Mouse (Mus musculus) limb, embryonic 13.5 days (tissue): Measurements from ENCODE around the gene Lbp. TPM values are rescaled to one million over a fixed set of nuclear protein-coding genes. Genes with fewer than 3 reads are reported as not detected.

Experiments used
- ATAC-seq: fragments of 200-750 bp; cut with Nextera tagmentation; 2 replicates; pipeline ENCODE4 v1.8.0; 2017; ENCODE audit warnings: low read depth, moderate number of reproducible peaks, moderate TSS enrichment; ENCODE audit not compliant: low FRiP score
- H3K27ac ChIP-seq: fragments of 300-500 bp; sonication (generic); 2 replicates; pipeline ENCODE4 v1.5.1; 2015; ENCODE audit warnings: inconsistent platforms, mild to moderate bottlenecking, moderate library complexity
- H3K27me3 ChIP-seq: fragments of 300-500 bp; sonication (generic); 2 replicates; pipeline ENCODE4 v1.6.1; 2015; ENCODE audit warnings: mild to moderate bottlenecking, inconsistent platforms
- H3K36me3 ChIP-seq: fragments of 300-500 bp; sonication (generic); 2 replicates; pipeline ENCODE4 v1.6.1; 2015; ENCODE audit warnings: inconsistent platforms, mild to moderate bottlenecking, moderate library complexity
- H3K4me1 ChIP-seq: fragments of 300-500 bp; sonication (generic); 2 replicates; pipeline ENCODE4 v1.6.1; 2015; ENCODE audit warnings: inconsistent platforms
- H3K4me2 ChIP-seq: fragments of 300-500 bp; sonication (generic); replicated peaks from 2 replicates; pipeline ENCODE4 v1.6.1; 2015; ENCODE audit warnings: inconsistent platforms, mild to moderate bottlenecking, moderate library complexity
- H3K4me3 ChIP-seq: fragments of 300-500 bp; sonication (generic); 2 replicates; pipeline ENCODE4 v1.5.1; 2015; ENCODE audit warnings: moderate library complexity, mild to moderate bottlenecking, inconsistent platforms
- H3K9ac ChIP-seq: fragments of 300-500 bp; sonication (generic); 2 replicates; pipeline ENCODE4 v1.6.1; 2015; ENCODE audit warnings: mild to moderate bottlenecking, inconsistent platforms
- H3K9me3 ChIP-seq: fragments of 300-500 bp; sonication (generic); 2 replicates; pipeline ENCODE4 v1.6.1; 2016; ENCODE audit warnings: inconsistent platforms
- WGBS: fragments of 180-500 bp; shearing (Covaris S2); methylation state at CpG from one replicate; pipeline ENCODE4 v1.1.7; 2015; 5-methylcytosine and 5-hydroxymethylcytosine counted together
- polyA plus RNA-seq: library from polyadenylated mRNA; unstranded; fragments of >200 nt; fragmentation: Nextera tagmentation; extraction: Ambion mirVana; gene quantifications from 2 replicates; pipeline ENCODE4 v1.2.1, GENCODE M21; 2015

Gene Lbp
- polyA plus RNA-seq, 1 experiment from 2014 or later = 3.9 TPM

- ATAC-seq = peak; percentile 61; the same call in 1 of the 2 replicates
- H3K4me1 ChIP-seq = no peaks in the 10 kb centered on the region
- H3K27me3 ChIP-seq = 0 out of 2 replicates have a peak, but pooled peaks cover 3% of the 10 kb centered on the region
- H3K4me2 ChIP-seq = no peak overlapping the region
- no peak overlapping the region for H3K4me3 ChIP-seq
- H3K9ac ChIP-seq = no peak overlapping the region
- H3K9me3 ChIP-seq = no peaks in the 10 kb centered on the region
- H3K36me3 ChIP-seq = peaks cover 12% of the 10 kb centered on the region
- WGBS = 4% methylated on average over 6 of the region's 6 CpGs
- H3K27ac ChIP-seq = no peak overlapping the region
These were observed 41.6 kb downstream of the Lbp start for GRCm38 (mm10) chr2:158347868-158348267.

DNA sequence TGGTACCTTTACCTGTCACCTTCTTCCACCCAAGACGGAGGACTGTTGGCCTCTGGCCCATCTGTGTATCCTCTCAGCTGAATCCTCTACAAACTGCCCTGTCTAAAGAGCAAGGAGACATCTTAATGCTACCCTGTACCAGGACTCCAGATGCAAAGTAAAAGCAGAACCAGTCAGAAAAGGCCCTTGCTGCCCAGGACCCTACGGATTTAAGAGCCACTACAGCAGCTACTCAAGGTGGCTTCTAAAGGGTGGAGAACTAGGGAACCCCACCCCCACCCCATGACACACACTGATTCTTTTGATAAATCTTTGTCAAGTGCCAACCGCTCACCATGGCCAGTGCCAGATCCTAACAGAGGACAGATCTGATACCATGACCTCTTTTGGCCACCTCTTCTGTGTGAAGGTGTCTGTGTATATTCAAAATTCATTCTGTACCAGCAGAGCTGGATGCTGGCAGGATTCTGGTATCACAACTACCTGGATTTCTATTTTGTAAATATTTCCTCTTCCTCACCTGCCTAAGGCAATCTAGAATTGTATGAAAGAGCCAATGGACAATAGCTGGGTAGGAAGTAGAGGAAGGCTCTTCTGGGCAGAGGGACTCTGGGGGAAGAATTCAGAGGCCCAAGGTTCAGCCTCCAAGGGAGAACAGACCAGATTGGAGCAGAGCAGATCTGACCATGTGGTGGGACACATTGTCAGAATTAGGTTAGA is 46.7 kb downstream of the Lbp start:
- Histone ChIP-seq H3K4me1 (no peaks in the 10 kb centered on the region), H3K9me3 (no peaks in the 10 kb centered on the region), H3K4me3 (no peak overlapping the region), H3K27me3 (no peaks in the 10 kb centered on the region), H3K27ac (no peak overlapping the region), H3K36me3 (peaks cover 60% of the 10 kb centered on the region), H3K4me2 (no peak overlapping the region), H3K9ac (no peak overlapping the region)
- 82% methylated on average over 3 of the region's 3 CpGs for WGBS
- ATAC-seq = no peak

DNA sequence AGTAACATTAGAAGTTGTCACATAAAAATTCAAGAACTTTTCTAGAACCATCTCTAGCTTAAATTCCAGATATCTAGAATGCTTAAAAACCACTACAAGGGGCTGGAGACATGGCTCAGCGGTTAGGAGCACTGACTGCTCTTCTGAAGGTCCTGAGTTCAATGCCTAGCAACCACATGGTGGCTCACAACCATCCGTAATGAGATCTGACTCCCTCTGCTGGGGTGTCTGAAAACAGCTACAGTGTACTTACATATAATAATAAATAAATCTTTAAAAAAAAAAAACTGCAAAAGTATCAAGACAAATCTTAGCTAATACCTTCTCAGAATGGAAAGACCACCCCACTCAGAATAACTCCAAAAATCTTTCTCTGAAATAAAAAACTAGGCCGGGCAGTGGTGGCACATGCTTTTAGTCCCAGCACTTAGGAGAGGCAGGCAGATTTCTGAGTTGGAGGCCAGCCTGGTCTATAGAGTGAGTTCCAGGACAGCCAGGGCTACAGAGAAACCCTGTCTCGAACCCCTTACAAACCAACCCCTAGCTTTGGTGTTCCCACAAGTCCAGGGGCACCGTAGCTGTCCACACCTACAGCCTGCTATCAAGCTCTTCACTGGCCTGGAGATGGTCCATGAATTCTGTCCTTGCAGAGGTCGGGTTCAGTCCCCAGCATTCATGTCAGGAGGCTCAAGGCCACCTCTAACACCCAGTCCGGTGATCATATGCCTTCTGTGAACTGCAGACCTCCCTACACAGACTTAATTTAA is 48.2 kb downstream of the Lbp start:
- no peak overlapping the region for H3K27ac ChIP-seq
- H3K4me3 ChIP-seq = no peak overlapping the region
- H3K27me3 ChIP-seq = no peaks in the 10 kb centered on the region
- peaks cover 76% of the 10 kb centered on the region for H3K36me3 ChIP-seq
- no peaks in the 10 kb centered on the region for H3K9me3 ChIP-seq
- no peak overlapping the region for H3K4me2 ChIP-seq
- H3K9ac ChIP-seq = no peak overlapping the region
- 82% methylated on average over 7 of the region's 7 CpGs for WGBS
- no peak for ATAC-seq
- H3K4me1 ChIP-seq = peaks cover 11% of the 10 kb centered on the region

DNA sequence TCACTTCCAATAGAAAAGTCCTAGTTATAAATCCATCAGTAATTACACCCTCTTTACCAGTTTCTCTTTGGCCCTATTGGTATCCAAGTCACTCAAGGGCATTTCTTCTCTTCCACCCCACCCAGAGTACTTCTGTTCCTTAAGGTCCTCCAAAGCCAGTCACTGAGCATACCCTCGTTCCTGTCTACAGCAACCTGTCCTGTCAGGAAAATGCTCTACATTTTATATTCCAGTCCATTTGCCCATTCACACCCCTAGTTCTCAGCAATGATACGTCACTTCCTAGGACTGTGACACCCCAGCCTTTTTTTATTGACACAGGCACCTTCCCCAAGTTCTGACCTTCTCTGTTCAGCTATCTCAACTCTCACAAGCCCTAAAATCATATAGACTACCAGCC is 48.9 kb downstream of the Lbp start:
- WGBS = 76% methylated on average over 2 of the region's 2 CpGs
- H3K4me2 ChIP-seq = no peak overlapping the region

GRCm38 (mm10) chr2:158356121-158356520 is 49.8 kb downstream of the Lbp start:
- peaks cover 21% of the 10 kb centered on the region for H3K4me1 ChIP-seq
- no peak for ATAC-seq
- no peak overlapping the region for H3K4me3 ChIP-seq
- H3K27me3 ChIP-seq = no peaks in the 10 kb centered on the region
- peaks cover 85% of the 10 kb centered on the region for H3K36me3 ChIP-seq
- H3K4me2 ChIP-seq = no peak overlapping the region
- 90% methylated on average over 5 of the region's 5 CpGs for WGBS
- H3K9ac ChIP-seq = no peak overlapping the region
- H3K9me3 ChIP-seq = no peaks in the 10 kb centered on the region
- H3K27ac ChIP-seq = no peak overlapping the region

More for the DNA sequence above, 48.9 kb downstream of the Lbp start:
- peaks cover 18% of the 10 kb centered on the region for H3K4me1 ChIP-seq
- no peak overlapping the region for H3K9ac ChIP-seq
- H3K9me3 ChIP-seq = no peaks in the 10 kb centered on the region
- ATAC-seq = no peak
- no peak overlapping the region for H3K27ac ChIP-seq
- H3K4me3 ChIP-seq = no peak overlapping the region
- no peaks in the 10 kb centered on the region for H3K27me3 ChIP-seq
- H3K36me3 ChIP-seq = peaks cover 83% of the 10 kb centered on the region

DNA sequence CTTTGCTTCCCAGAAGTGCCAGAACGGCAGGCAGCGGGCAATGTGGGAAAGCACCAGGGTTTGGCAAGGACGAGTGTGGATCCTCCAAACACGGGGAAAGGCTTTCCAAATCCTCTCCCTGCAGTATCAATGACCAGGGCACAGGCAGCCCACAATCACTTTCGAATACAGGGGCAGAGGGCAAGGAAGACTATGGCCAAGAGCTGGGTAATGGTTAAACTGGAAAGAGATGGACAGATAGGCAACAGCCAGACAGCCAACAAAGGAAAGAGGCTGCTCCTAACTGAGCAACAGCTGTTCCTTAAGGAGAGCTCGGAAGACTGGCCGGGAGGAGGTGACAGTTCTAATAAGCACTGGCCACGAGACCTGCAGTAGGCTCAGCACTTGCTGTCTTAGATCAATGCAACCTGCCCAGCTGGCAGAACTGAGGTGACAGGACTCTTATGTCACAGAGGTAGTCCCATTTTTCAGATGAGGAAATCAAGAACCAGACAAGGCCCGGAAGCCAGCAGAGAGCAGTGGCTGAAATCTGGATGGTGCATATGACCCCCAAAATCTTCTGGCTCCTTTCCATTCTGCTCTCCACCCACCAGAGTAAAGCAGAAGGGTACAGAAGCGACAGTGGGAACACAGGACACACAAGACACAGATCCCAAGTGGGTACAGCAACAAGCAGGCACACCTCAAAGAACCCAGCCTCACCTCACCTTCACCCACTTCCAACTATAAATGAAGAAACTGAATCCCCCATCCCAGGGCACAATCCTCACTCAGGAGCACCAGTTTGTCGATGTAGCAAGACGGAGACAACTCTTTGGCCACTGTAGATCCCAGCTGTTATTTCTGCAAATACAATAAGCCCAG is 53.7 kb downstream of the Lbp start:
- Histone ChIP-seq H3K9ac (peak overlapping the region; percentile 95), H3K9me3 (no peaks in the 10 kb centered on the region), H3K4me2 (peak overlapping the region; percentile 86), H3K27me3 (no peaks in the 10 kb centered on the region), H3K4me3 (peak overlapping the region; percentile 85), H3K36me3 (peaks cover 55% of the 10 kb centered on the region), H3K27ac (no peak overlapping the region), H3K4me1 (peaks cover 21% of the 10 kb centered on the region)
- 65% methylated on average over 12 of the region's 12 CpGs for WGBS
- no peak for ATAC-seq

DNA sequence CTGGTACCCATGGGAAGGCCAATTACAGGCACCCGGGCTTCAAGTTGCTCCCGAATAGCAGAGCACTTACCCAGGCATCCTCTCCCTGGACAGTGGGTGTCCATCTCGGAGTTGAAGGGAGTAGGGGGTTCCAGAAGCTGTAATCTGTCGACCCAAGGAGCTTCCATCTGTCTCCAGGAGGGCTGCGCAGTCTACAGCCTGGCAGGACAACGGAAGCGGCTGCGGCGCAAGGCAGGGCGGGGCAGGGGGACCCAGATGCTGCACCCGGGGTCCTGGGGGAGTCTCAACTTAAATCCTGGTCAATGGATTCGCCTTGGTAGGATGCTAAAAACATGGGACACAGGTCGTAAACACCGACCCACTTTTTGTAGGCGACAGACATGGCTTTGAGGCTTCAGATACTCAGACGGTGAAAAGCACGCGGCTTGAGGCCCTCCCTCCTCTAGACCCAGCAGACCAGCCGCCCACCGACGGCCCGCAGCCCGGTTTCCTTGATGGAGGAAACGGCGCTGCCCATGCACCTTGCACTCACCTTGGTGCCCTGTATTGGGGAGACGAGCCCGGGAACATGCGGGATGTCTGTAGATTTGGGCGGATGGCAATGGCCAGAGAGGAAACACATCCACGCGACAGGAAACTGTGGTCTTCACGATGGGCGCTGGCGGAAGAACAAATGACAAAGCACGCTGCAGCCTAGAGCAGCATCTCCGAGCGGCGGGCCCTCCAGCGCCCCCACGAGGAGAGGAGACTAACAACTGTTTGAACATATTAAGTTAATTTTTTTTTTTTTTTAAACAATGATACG is 54.8 kb downstream of the Lbp start:
- peaks cover 21% of the 10 kb centered on the region for H3K4me1 ChIP-seq
- under 1% methylated on average over 41 of the region's 41 CpGs for WGBS
- no peaks in the 10 kb centered on the region for H3K27me3 ChIP-seq
- peak; percentile 90 for ATAC-seq
- peaks cover 44% of the 10 kb centered on the region for H3K36me3 ChIP-seq
- H3K27ac ChIP-seq = peak overlapping the region; percentile 79
- peak overlapping the region; percentile 95 for H3K9ac ChIP-seq
- H3K4me3 ChIP-seq = peak overlapping the region; percentile 85
- peak overlapping the region; percentile 86 for H3K4me2 ChIP-seq
- H3K9me3 ChIP-seq = no peaks in the 10 kb centered on the region

DNA sequence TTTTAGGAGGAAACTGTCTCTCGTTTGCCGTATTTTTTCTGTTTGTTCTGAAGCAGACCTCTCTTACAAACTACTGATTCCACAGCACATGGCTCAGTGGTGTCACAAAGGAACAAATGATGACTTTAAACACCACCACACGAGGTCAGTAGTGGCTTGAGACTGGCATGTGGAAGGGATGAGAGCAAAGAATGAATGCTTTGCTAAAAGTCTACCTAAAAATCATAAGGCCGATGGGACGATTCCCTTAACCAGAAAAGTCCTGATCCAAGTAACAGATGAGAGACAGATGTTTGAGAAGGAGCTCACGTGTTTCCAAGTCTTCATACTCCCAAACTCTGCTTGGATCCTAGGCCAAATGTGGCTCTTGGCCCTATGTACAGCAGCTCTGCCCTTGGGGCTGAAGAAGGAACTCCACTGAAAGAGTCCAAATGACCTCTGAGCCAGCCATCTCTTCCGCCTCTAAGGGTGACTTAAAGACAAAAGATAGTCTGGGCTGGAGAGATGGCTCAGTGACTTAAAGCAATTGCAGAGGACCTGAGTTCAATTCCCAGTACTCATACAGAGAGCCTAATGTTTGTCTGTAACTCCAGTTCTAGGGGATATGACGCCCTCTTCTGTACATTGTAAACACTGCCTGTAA is 55.5 kb downstream of the Lbp start:
- Histone ChIP-seq H3K4me2 (peak overlapping the region; percentile 86), H3K36me3 (peaks cover 37% of the 10 kb centered on the region), H3K4me1 (peaks cover 21% of the 10 kb centered on the region), H3K9ac (no peak overlapping the region), H3K27me3 (no peaks in the 10 kb centered on the region), H3K27ac (peak overlapping the region; percentile 59; the same call in 1 of the 2 replicates), H3K9me3 (no peaks in the 10 kb centered on the region), H3K4me3 (peak overlapping the region; percentile 85)
- peak; percentile 52; the same call in 1 of the 2 replicates for ATAC-seq
- 33% methylated on average over 8 of the region's 8 CpGs for WGBS

- Histone ChIP-seq H3K4me1 (peaks cover 14% of the 10 kb centered on the region), H3K4me3 (no peak overlapping the region), H3K9ac (no peak overlapping the region), H3K36me3 (peaks cover 13% of the 10 kb centered on the region), H3K4me2 (no peak overlapping the region), H3K27ac (no peak overlapping the region), H3K27me3 (no peaks in the 10 kb centered on the region), H3K9me3 (no peaks in the 10 kb centered on the region)
- no peak for ATAC-seq
- 87% methylated on average over 4 of the region's 4 CpGs for WGBS
These were observed 57.9 kb downstream of the Lbp start for GRCm38 (mm10) chr2:158364175-158364574.

- 72% methylated on average over 12 of the region's 12 CpGs for WGBS
These were observed 59.0 kb downstream of the Lbp start for GRCm38 (mm10) chr2:158365099-158365850.

More at GRCm38 (mm10) chr2:158365099-158365850, 59.0 kb downstream of the Lbp start:
- H3K9me3 ChIP-seq = no peaks in the 10 kb centered on the region
- no peak overlapping the region for H3K9ac ChIP-seq
- peaks cover 2% of the 10 kb centered on the region; the same call in 1 of the 2 replicates for H3K36me3 ChIP-seq
- no peak for ATAC-seq
- no peak overlapping the region for H3K4me3 ChIP-seq
- no peak overlapping the region for H3K4me2 ChIP-seq
- H3K27ac ChIP-seq = no peak overlapping the region
- no peaks in the 10 kb centered on the region for H3K27me3 ChIP-seq
- H3K4me1 ChIP-seq = peaks cover 3% of the 10 kb centered on the region
